Mouse (Mus musculus) heart, embryonic 10.5 days (tissue): ENCODE measurements around the gene Ube2h. TPM values are rescaled to one million over a fixed set of nuclear protein-coding genes. Genes with fewer than 3 reads are reported as not detected.

Experiments
- DNase-seq: peaks from one replicate; pipeline ENCODE4 v3.0.0-alpha.2; 2017; ENCODE audit warnings: low spot score
- H3K27ac ChIP-seq: fragments of 300-500 bp; sonication (generic); 2 replicates; pipeline ENCODE4 v1.5.1; 2016; ENCODE audit warnings: mild to moderate bottlenecking
- H3K27me3 ChIP-seq: fragments of 300-500 bp; sonication (generic); 2 replicates; pipeline ENCODE4 v1.6.1; 2016; ENCODE audit warnings: mild to moderate bottlenecking; ENCODE audit not compliant: poor library complexity, insufficient read depth, severe bottlenecking
- H3K36me3 ChIP-seq: fragments of 300-500 bp; sonication (generic); 2 replicates; pipeline ENCODE4 v1.6.1; 2016; ENCODE audit warnings: mild to moderate bottlenecking, moderate library complexity
- H3K4me1 ChIP-seq: fragments of 300-500 bp; sonication (generic); 2 replicates; pipeline ENCODE4 v1.6.1; 2016; ENCODE audit warnings: mild to moderate bottlenecking
- H3K4me3 ChIP-seq: fragments of 300-500 bp; sonication (generic); 2 replicates; pipeline ENCODE4 v1.5.1; 2016; ENCODE audit warnings: mild to moderate bottlenecking, moderate library complexity
- H3K9me3 ChIP-seq: fragments of 300-500 bp; sonication (generic); 2 replicates; pipeline ENCODE4 v1.6.1; 2016; ENCODE audit warnings: mild to moderate bottlenecking, moderate library complexity
- WGBS: fragments of 180-500 bp; shearing (Covaris S2); methylation state at CpG from one replicate; pipeline ENCODE4 v1.1.7; 2016; 5-methylcytosine and 5-hydroxymethylcytosine counted together
- polyA plus RNA-seq: library from polyadenylated mRNA; unstranded; fragments of >200 nt; fragmentation: Nextera tagmentation; extraction: Ambion mirVana; gene quantifications from 2 replicates; pipeline ENCODE4 v1.2.1, GENCODE M21; 2016

Ube2h gene
- polyA plus RNA-seq, result 49.6 and 51.7 TPM in 2 replicates

DNA sequence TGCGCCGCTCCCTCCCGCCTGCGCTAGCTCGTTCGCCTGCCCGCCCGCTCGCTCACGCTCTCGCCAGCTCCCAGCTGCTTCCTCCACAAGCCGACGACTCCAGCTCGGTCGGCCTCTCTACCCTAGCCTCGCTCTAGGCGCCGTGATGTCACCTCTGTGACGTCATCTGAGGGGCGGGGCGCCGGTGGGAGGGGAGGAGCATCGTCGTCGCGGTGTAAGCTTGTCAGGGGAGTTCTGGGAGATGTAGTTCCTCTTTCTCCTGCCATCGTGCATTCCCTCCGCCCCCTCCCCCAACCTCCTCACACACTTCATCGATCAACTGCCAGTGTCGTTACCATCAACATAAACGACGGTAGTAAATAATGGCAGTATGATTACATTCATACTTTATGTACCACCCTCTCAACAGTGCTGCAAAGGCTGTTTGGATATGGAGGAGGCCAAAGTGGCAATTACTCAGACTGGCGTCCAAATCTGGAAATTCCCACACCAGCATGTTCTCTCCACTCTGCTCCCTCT lies at the start of gene Ube2h:
Gene Ube2h (minus strand): TSS at position 141 of the 519 bp plus-strand sequence.
- WGBS, result 2% methylated on average over 33 of the region's 33 CpGs
- Histone ChIP-seq H3K27me3 (no peaks in the 10 kb centered on the region), H3K4me3 (peak within 1 kb of the TSS; percentile 93), H3K9me3 (no peaks in the 10 kb centered on the region), H3K36me3 (no peaks in the 10 kb centered on the region), H3K27ac (peak within 1 kb of the TSS; percentile 97), H3K4me1 (peaks cover 53% of the 10 kb centered on the region)
- peak; percentile 99 for DNase-seq

DNA sequence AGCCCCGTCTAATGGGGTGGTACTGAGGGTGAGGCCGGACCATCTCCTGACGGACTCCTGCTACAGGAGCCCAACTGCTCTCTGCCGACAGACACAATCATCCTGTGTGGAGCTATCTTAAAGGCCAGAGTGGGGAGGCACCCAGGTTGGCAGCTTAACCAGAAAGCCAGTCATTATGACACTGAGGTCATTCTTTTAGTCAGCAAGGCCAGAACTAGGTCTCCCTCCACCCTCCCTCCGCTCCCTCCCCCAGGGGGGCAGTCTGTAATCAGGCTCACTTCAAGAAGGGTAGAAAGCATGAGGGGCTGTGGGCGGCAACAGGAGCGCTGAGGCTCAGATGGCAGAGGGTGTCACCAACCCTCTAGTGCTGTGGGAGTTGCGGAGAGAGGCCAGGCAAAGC lies 49.3 kb upstream of the Ube2h start:
- H3K27me3 ChIP-seq, result no peaks in the 10 kb centered on the region
- no peaks in the 10 kb centered on the region for H3K9me3 ChIP-seq
- no peak for DNase-seq
- WGBS, result 58% methylated on average over 8 of the region's 8 CpGs
- peaks cover 35% of the 10 kb centered on the region for H3K4me1 ChIP-seq
- H3K4me3 ChIP-seq, result no peak overlapping the region
- no peaks in the 10 kb centered on the region for H3K36me3 ChIP-seq
- no peak overlapping the region for H3K27ac ChIP-seq

- H3K27me3 ChIP-seq, result no peaks in the 10 kb centered on the region
- H3K9me3 ChIP-seq, result no peaks in the 10 kb centered on the region
- H3K4me1 ChIP-seq, result peaks cover 35% of the 10 kb centered on the region
- no peak overlapping the region for H3K27ac ChIP-seq
- DNase-seq, result no peak
- no peak overlapping the region for H3K4me3 ChIP-seq
- no peaks in the 10 kb centered on the region for H3K36me3 ChIP-seq
- 58% methylated on average over 8 of the region's 8 CpGs for WGBS
Observed at GRCm38 (mm10) chr6:30352762-30353161, 48.4 kb upstream of the Ube2h start.

DNA sequence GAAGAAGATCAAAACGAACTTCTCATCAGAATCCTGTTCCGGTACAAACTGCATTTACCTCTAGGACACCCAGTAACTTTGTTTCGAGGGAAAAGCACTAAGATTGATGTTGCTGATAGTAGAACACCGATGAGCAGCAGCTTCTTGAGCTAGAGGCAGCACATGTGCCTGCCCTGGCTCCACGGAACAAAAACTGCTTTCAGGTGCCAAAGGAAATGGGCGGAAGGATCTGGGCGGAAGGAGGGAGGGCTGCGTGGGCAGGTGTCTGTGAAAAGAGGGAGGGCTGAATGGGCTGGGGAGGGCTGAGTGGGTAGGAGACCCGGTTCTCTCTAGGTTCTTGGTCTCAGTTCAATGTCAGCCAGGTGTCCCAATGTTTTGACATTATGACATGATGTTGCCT lies 47.0 kb upstream of the Ube2h start:
- Histone ChIP-seq H3K4me1 (peaks cover 30% of the 10 kb centered on the region), H3K27me3 (no peaks in the 10 kb centered on the region), H3K4me3 (no peak overlapping the region), H3K27ac (no peak overlapping the region), H3K36me3 (no peaks in the 10 kb centered on the region), H3K9me3 (no peaks in the 10 kb centered on the region)
- WGBS, result 78% methylated on average over 9 of the region's 9 CpGs
- DNase-seq, result no peak

GRCm38 (mm10) chr6:30347288-30347801 lies 43.0 kb upstream of the Ube2h start:
- Histone ChIP-seq H3K27me3 (no peaks in the 10 kb centered on the region), H3K4me1 (no peaks in the 10 kb centered on the region), H3K36me3 (no peaks in the 10 kb centered on the region), H3K27ac (no peak overlapping the region), H3K4me3 (no peak overlapping the region), H3K9me3 (no peaks in the 10 kb centered on the region)
- DNase-seq, result no peak
- WGBS, result 79% methylated on average over 4 of the region's 4 CpGs

- Histone ChIP-seq H3K36me3 (no peaks in the 10 kb centered on the region), H3K4me1 (no peaks in the 10 kb centered on the region), H3K27me3 (no peaks in the 10 kb centered on the region), H3K27ac (no peak overlapping the region), H3K4me3 (no peak overlapping the region), H3K9me3 (no peaks in the 10 kb centered on the region)
- DNase-seq, result no peak
- WGBS, result 77% methylated on average over 6 of the region's 6 CpGs
Observed at GRCm38 (mm10) chr6:30346737-30347136, 42.4 kb upstream of the Ube2h start.

DNA sequence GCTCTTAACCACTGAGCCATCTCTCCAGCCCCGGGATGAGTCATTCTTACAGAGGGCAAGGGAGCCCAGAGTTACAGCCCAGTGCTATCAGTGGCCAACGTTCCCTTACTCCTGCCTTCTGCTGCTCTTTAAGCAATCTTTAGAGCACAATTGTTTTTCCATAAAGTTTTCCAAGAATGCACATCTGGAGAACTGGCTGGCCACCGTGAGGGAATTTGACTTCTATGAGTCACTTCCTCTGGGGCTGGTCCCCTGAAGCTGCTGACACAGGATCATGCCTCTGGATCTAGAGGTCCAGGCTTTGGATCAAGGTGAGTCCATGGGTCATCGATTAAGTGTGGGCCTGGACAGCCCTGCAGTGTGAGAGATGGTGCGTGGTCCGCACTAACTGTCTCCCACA lies 39.7 kb upstream of the Ube2h start:
- no peaks in the 10 kb centered on the region for H3K9me3 ChIP-seq
- WGBS, result 72% methylated on average over 6 of the region's 6 CpGs
- no peak overlapping the region for H3K27ac ChIP-seq
- H3K27me3 ChIP-seq, result no peaks in the 10 kb centered on the region
- H3K36me3 ChIP-seq, result no peaks in the 10 kb centered on the region
- H3K4me1 ChIP-seq, result peaks cover 10% of the 10 kb centered on the region
- H3K4me3 ChIP-seq, result no peak overlapping the region
- DNase-seq, result no peak

DNA sequence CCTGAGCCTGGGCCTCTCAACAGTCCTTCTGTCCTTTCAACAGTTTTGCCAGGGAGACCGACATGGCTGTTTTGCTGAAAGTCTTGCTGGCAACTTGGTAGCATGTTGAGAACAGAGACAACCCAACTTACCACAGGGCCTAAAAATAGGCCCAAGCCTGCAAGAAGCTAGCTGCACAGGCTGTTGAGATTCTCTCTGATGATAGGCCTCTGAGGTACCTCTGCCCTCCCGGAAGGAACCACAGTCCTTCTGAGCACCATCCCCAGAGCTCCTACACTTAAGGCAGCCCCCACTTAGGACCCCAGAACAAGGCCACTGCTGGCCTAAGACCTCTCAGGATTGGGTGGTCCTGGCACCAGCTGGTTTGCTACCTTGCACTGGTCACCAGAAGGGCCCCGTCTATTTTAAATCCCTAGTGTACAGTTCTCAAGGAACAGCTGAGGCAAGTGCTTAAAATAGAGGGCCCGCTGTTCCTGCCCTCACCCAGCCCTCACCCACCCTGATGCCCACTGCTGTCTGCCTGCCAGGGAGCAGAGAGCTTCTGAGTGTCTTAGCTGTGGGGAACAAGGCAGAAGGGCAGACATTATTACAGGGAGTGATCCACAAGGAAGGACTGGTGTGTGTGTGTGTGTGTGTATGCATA lies 36.0 kb upstream of the Ube2h start:
- Histone ChIP-seq H3K36me3 (no peaks in the 10 kb centered on the region), H3K9me3 (no peaks in the 10 kb centered on the region), H3K27ac (peak overlapping the region; percentile 79), H3K4me3 (no peak overlapping the region), H3K27me3 (no peaks in the 10 kb centered on the region), H3K4me1 (peaks cover 18% of the 10 kb centered on the region)
- WGBS, result 49% methylated on average over 4 of the region's 4 CpGs
- no peak for DNase-seq

- Histone ChIP-seq H3K4me1 (peaks cover 24% of the 10 kb centered on the region), H3K27ac (0 out of 2 replicates have a peak overlapping the region, but pooled peaks have one; percentile 42), H3K9me3 (no peaks in the 10 kb centered on the region), H3K36me3 (no peaks in the 10 kb centered on the region), H3K27me3 (no peaks in the 10 kb centered on the region), H3K4me3 (no peak overlapping the region; the same call in 1 of the 2 replicates)
- no peak for DNase-seq
- WGBS, result 29% methylated on average over 5 of the region's 5 CpGs
Observed at GRCm38 (mm10) chr6:30336912-30337311, 32.6 kb upstream of the Ube2h start.

DNA sequence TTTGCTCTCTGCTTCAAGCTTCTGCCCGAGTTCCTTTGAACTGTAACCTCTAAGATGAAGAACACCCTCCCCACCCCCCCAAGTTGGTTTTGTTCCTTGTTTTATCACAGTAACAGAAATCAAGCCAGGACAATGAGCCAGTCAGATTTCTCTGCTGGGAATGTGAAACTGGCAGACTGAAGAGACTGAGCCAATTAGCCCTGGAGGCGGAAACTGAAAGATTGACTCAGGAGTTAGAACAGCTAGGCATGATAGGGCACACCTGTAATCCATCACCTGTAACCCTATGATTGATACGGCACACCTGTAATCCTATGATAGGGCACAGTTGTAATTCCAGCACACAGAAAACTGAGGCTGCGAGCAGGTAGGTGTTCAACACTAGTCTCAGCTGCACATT lies 27.9 kb upstream of the Ube2h start:
- DNase-seq, result no peak
- WGBS, result 58% methylated on average over 4 of the region's 4 CpGs
- H3K27me3 ChIP-seq, result no peaks in the 10 kb centered on the region
- H3K9me3 ChIP-seq, result no peaks in the 10 kb centered on the region
- H3K4me1 ChIP-seq, result peaks cover 11% of the 10 kb centered on the region; the same call in 1 of the 2 replicates
- no peaks in the 10 kb centered on the region for H3K36me3 ChIP-seq
- H3K27ac ChIP-seq, result no peak overlapping the region
- no peak overlapping the region for H3K4me3 ChIP-seq

GRCm38 (mm10) chr6:30330706-30331105 lies 26.4 kb upstream of the Ube2h start:
- WGBS, result 66% methylated on average over 5 of the region's 5 CpGs
- Histone ChIP-seq H3K27ac (no peak overlapping the region), H3K36me3 (no peaks in the 10 kb centered on the region), H3K4me1 (peaks cover 5% of the 10 kb centered on the region; the same call in 1 of the 2 replicates), H3K4me3 (no peak overlapping the region), H3K27me3 (no peaks in the 10 kb centered on the region), H3K9me3 (no peaks in the 10 kb centered on the region)
- no peak for DNase-seq

DNA sequence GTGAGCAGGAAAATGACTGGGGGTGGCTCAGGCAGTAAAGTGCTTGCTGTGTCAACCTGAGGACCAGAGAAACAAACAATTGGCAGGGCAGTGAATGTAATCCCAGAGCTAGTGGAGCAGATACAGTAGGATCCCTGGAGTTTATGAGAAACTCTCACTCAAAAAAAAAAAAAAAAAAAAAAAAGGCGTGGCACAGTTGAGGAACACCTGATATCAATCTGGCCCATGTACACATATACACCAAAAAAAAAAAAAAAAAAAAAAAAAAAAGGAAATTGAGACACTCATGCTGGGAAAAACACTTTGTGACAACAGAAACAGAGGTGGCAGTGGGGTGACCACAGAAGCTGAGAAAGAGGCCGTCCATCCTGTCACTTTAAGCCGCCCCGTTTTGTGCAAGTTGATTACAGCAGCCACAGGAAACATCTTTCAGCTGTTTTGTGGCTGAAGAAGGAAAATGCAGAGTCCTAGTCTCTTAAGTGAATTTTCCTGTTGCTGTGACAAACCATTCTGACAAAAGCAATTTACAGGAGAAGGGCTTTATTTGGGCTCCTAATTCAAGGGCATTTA lies 21.7 kb upstream of the Ube2h start:
- H3K4me3 ChIP-seq, result no peak overlapping the region
- H3K36me3 ChIP-seq, result no peaks in the 10 kb centered on the region
- WGBS, result 71% methylated on average over 3 of the region's 4 CpGs
- H3K9me3 ChIP-seq, result no peaks in the 10 kb centered on the region
- no peaks in the 10 kb centered on the region for H3K4me1 ChIP-seq
- no peaks in the 10 kb centered on the region for H3K27me3 ChIP-seq
- H3K27ac ChIP-seq, result 0 out of 2 replicates have a peak overlapping the region, but pooled peaks have one; percentile 22
- no peak for DNase-seq

DNA sequence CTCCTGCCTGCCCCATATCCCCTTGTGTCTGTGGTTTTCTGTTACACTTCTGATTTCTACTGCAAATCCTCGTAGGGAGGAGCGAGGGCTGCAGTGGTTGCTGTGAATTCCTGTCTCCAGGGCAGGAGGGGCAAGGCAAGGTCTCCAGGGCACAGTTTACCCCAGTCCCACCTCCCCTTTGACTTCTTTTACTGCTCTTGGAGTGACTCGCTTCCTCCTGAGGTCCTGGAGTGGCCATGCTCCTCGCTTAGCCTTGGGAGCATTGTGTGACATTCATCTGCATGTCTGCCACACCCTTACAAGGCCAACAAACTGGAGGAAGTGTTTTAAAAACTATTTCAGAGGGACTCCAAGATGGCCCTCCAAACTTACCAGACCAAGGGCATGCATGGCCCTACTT lies 16.7 kb upstream of the Ube2h start:
- no peak for DNase-seq
- Histone ChIP-seq H3K9me3 (no peaks in the 10 kb centered on the region), H3K27me3 (no peaks in the 10 kb centered on the region), H3K4me3 (no peak overlapping the region), H3K27ac (peak overlapping the region; percentile 25; the same call in 1 of the 2 replicates), H3K4me1 (no peaks in the 10 kb centered on the region), H3K36me3 (no peaks in the 10 kb centered on the region)
- 53% methylated on average over 4 of the region's 4 CpGs for WGBS
